Mouse (Mus musculus): ENCODE measurements around the gene Ptgis. TPM values are rescaled to one million over a fixed set of nuclear protein-coding genes. Genes with fewer than 3 reads are reported as not detected.

Gene Ptgis
- polyA plus RNA-seq, 1 experiment from 2014 or later, result 4.9 TPM

DNA sequence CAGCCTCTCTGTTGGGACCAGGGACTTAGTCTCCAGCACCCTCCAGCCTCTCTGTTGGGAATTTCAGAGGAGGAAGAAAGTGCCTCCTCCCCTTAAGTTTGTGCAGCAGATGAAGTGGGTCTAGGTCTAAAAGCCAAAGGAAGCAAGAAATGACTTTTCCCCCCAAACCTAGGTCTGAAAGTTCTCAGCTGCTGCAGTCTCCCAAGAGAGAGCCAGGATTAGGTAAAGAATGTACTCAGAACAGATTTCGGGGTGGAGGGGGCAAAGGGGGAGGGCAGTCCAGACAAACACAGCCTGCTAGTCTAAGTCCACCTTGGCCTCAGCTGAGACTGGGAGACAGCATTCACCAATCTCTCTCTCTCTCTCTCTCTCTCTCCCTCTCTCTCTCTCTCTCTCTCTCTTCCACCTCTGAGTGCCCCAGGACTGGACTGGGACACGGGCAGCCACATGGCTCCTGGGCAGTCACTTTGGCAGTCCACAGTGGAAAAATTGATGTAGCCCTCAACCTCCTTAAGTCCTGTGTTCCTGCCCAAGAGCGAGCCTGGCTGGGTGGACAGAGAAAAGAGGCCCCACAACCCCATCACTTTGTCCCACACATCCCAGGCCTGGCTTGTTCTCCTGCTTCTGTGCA lies 11.8 kb upstream of the Ptgis start:
- no peak overlapping the region for H3K9ac ChIP-seq
- no peak for ATAC-seq (ENCODE audit: low FRiP score)
- H3K36me3 ChIP-seq (replicated peaks; ENCODE audit: control insufficient read depth, insufficient read depth), result no peaks in the 10 kb centered on the region
- no peak overlapping the region for H3K4me3 ChIP-seq (replicated peaks; ENCODE audit: low read length)
- 0 out of 2 replicates have a peak, but pooled peaks cover 8% of the 10 kb centered on the region for H3K4me1 ChIP-seq (replicated peaks; ENCODE audit: control insufficient read depth, insufficient read depth, low read length)
- 58% methylated on average over 3 of the region's 3 CpGs for WGBS
- H3K4me2 ChIP-seq (replicated peaks), result no peak overlapping the region
- no peak for DNase-seq (ENCODE audit: low spot score)
- no peaks in the 10 kb centered on the region for H3K27me3 ChIP-seq (ENCODE audit: control insufficient read depth, insufficient read depth, low read length)
- no peaks in the 10 kb centered on the region for H3K9me3 ChIP-seq (ENCODE audit: control insufficient read depth, low read length)
- H3K27ac ChIP-seq, result no peak overlapping the region

DNA sequence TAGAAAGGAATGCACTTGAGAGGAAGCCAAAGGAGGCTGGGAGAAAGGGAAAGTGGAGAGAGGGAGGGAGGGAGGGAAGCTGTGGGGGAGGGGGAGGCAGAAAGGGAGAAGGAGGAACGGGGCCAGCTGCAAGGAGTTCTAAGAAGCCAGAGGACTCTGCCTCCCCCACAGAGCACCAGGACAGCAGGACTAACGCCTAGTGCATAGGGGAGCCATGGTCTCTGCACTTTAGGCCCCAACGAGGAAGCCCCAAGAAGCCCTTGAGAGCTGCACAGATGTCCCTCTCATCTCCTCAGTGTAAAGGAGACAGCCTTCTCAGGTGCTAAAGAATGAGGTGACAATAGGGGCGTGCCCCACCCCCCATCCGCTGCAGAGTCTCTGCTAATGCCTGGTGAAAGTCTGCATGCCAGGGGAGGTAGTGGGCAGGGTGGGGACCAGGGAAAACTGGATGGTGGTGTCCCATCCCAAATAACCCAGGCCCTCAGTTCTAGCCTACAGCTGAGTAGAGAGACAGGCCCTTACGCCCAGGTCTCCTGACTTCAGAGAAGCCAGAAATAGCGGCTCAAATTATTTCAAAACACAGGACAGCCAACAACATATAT lies 10.4 kb upstream of the Ptgis start:
- Histone ChIP-seq H3K4me1 (replicated peaks; ENCODE audit: control insufficient read depth, insufficient read depth, low read length) (0 out of 2 replicates have a peak, but pooled peaks cover 8% of the 10 kb centered on the region), H3K27ac (no peak overlapping the region), H3K36me3 (replicated peaks; ENCODE audit: control insufficient read depth, insufficient read depth) (no peaks in the 10 kb centered on the region), H3K4me3 (replicated peaks; ENCODE audit: low read length) (no peak overlapping the region), H3K4me2 (replicated peaks) (no peak overlapping the region), H3K9ac (no peak overlapping the region), H3K27me3 (ENCODE audit: control insufficient read depth, insufficient read depth, low read length) (no peaks in the 10 kb centered on the region), H3K9me3 (ENCODE audit: control insufficient read depth, low read length) (no peaks in the 10 kb centered on the region)
- ATAC-seq (ENCODE audit: low FRiP score) (no peak), DNase-seq (ENCODE audit: low spot score) (no peak)
- 39% methylated on average over 7 of the region's 7 CpGs for WGBS

DNA sequence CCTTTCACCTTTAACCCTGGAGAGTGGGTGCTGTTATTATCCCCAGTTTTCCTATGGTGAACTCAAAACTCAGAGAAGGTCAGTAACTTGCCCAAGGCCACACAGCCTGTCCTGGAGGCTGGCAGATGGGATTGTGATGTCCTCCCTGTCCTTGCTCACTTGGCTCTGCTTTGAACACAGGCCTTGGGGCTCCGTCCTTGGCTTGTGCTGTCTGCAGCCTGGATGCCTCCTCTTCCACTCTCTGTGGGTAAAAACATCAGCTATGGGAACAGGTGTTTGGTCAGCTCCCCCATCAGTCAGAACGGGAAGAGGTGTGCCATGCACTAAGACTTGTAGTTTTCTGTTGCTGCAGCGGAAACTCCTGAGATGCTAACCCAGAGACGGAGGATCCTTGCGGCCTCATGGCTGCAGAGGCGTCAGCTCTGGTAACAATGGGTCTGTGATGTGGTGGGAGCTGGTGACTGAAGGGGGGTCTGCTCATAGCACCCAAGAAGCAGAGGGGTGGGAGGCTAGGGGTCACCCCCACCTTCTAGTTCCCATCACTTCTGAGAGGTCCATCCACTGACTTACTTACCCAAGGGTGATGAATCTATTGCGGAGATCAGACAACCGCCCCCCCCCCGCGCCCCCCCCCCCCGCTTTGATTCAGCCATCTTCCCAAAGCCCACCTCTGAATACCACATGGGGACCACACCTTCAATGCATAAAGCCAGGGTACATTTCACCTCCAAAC lies 9.8 kb upstream of the Ptgis start:
- H3K4me2 ChIP-seq (replicated peaks), result no peak overlapping the region
- no peaks in the 10 kb centered on the region for H3K27me3 ChIP-seq (ENCODE audit: control insufficient read depth, insufficient read depth, low read length)
- DNase-seq (ENCODE audit: low spot score), result no peak
- H3K4me3 ChIP-seq (replicated peaks; ENCODE audit: low read length), result no peak overlapping the region
- WGBS, result 44% methylated on average over 11 of the region's 11 CpGs
- H3K4me1 ChIP-seq (replicated peaks; ENCODE audit: control insufficient read depth, insufficient read depth, low read length), result 0 out of 2 replicates have a peak, but pooled peaks cover 8% of the 10 kb centered on the region
- no peak for ATAC-seq (ENCODE audit: low FRiP score)
- H3K9me3 ChIP-seq (ENCODE audit: control insufficient read depth, low read length), result no peaks in the 10 kb centered on the region
- H3K27ac ChIP-seq, result no peak overlapping the region
- no peak overlapping the region for H3K9ac ChIP-seq
- no peaks in the 10 kb centered on the region for H3K36me3 ChIP-seq (replicated peaks; ENCODE audit: control insufficient read depth, insufficient read depth)

DNA sequence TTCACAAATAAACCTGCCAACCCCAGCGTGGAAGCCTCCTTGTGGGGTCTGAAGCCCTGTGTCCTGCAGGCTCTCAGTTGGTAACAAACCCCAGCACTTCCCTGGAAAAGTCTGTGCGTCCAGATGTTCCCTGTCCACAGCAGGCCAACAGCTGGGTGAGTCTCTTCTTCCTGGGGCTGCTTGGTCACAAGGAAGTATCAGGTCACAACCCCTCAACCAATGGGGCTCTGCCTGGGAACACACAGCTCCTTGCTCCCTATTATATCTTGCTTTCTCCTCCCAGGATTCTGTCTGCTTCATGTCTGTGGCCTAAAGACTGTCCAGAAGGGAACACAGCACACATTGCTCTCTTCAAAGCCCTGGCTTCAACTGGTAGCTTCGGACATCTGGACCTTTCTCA lies 9.2 kb upstream of the Ptgis start:
- Histone ChIP-seq H3K4me1 (replicated peaks; ENCODE audit: control insufficient read depth, insufficient read depth, low read length) (0 out of 2 replicates have a peak, but pooled peaks cover 8% of the 10 kb centered on the region), H3K9me3 (ENCODE audit: control insufficient read depth, low read length) (0 out of 2 replicates have a peak, but pooled peaks cover 4% of the 10 kb centered on the region), H3K27ac (no peak overlapping the region), H3K9ac (no peak overlapping the region), H3K4me3 (replicated peaks; ENCODE audit: low read length) (no peak overlapping the region), H3K27me3 (ENCODE audit: control insufficient read depth, insufficient read depth, low read length) (no peaks in the 10 kb centered on the region), H3K36me3 (replicated peaks; ENCODE audit: control insufficient read depth, insufficient read depth) (no peaks in the 10 kb centered on the region), H3K4me2 (replicated peaks) (no peak overlapping the region)
- 73% methylated on average over 3 of the region's 3 CpGs for WGBS
- ATAC-seq (ENCODE audit: low FRiP score), result no peak
- DNase-seq (ENCODE audit: low spot score), result no peak

DNA sequence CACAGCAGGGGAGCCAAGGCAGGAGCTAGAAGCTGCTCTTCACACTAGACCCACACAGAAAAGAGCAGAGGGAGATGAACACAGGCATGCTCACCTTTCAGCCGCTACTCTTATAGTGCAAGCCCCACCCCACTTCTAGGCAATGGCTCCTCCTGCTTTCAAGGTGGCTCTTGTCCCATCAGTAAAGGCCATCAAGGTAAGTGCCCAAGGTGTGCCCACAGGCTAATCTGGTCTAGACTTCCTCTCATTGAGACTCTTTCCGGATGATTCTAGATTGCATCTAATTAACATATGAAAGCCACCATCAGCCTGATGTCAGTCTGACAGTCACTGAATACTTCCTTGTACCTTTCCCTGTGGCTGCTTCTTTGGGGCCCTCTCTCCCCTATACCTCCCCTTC lies 7.4 kb upstream of the Ptgis start:
- 0 out of 2 replicates have a peak, but pooled peaks cover 4% of the 10 kb centered on the region for H3K9me3 ChIP-seq (ENCODE audit: control insufficient read depth, low read length)

DNA sequence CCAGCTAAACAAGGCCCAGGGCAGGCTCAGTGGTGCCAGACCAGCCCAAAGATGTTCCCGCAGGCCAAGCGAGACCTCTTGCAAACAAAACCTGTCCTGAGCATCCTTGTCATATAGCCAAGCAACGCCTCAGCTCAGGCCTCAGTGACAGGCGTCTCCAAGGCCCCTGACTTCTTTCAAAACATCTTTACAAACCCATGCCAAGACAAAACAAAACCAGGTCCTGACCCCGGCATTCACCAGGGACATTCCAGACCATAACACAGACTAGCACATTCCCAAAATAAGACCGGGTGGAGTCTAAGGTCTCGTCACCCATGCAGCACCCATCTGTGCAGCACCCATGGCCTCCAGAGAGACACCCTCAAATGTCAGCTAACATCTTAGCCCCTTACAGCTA lies 6.3 kb upstream of the Ptgis start:
- H3K9ac ChIP-seq, result no peak overlapping the region
- ATAC-seq (ENCODE audit: low FRiP score), result no peak
- no peaks in the 10 kb centered on the region for H3K27me3 ChIP-seq (ENCODE audit: control insufficient read depth, insufficient read depth, low read length)
- H3K4me3 ChIP-seq (replicated peaks; ENCODE audit: low read length), result no peak overlapping the region
- WGBS, result 60% methylated on average over 7 of the region's 7 CpGs
- no peak overlapping the region for H3K4me2 ChIP-seq (replicated peaks)
- DNase-seq (ENCODE audit: low spot score), result no peak
- H3K27ac ChIP-seq, result no peak overlapping the region
- 0 out of 2 replicates have a peak, but pooled peaks cover 4% of the 10 kb centered on the region for H3K9me3 ChIP-seq (ENCODE audit: control insufficient read depth, low read length)
- no peaks in the 10 kb centered on the region for H3K36me3 ChIP-seq (replicated peaks; ENCODE audit: control insufficient read depth, insufficient read depth)
- no peaks in the 10 kb centered on the region for H3K4me1 ChIP-seq (replicated peaks; ENCODE audit: control insufficient read depth, insufficient read depth, low read length)

More for the DNA sequence above, 7.4 kb upstream of the Ptgis start:
- H3K36me3 ChIP-seq (replicated peaks; ENCODE audit: control insufficient read depth, insufficient read depth), result no peaks in the 10 kb centered on the region
- ATAC-seq (ENCODE audit: low FRiP score), result no peak
- 42% methylated on average over 2 of the region's 2 CpGs for WGBS
- DNase-seq (ENCODE audit: low spot score), result no peak
- no peak overlapping the region for H3K27ac ChIP-seq
- H3K9ac ChIP-seq, result no peak overlapping the region
- no peak overlapping the region for H3K4me3 ChIP-seq (replicated peaks; ENCODE audit: low read length)
- 0 out of 2 replicates have a peak, but pooled peaks cover 7% of the 10 kb centered on the region for H3K4me1 ChIP-seq (replicated peaks; ENCODE audit: control insufficient read depth, insufficient read depth, low read length)
- no peaks in the 10 kb centered on the region for H3K27me3 ChIP-seq (ENCODE audit: control insufficient read depth, insufficient read depth, low read length)
- no peak overlapping the region for H3K4me2 ChIP-seq (replicated peaks)

DNA sequence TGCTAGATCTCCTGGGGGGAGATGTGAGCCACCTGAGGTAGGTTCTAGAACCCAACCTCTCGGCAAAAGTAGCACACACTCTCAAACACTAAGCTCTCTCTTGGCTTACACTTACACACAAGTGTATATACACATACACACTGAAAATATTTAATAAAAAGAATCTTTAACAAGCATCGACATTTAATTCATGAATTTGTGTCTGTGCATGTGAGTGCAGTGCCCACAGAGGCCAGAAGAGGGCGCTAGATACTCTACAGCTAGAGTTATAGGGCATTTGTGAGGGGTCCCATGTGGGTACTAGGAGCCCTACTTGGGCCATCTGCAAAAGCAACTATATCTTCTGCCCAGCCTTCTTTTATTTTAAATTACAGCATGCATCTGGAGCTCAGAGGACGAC lies 4.5 kb upstream of the Ptgis start:
- Histone ChIP-seq H3K4me3 (replicated peaks; ENCODE audit: low read length) (no peak overlapping the region), H3K4me2 (replicated peaks) (no peak overlapping the region), H3K27ac (no peak overlapping the region), H3K27me3 (ENCODE audit: control insufficient read depth, insufficient read depth, low read length) (peaks cover 5% of the 10 kb centered on the region; the same call in 1 of the 2 replicates), H3K9me3 (ENCODE audit: control insufficient read depth, low read length) (0 out of 2 replicates have a peak, but pooled peaks cover 4% of the 10 kb centered on the region), H3K4me1 (replicated peaks; ENCODE audit: control insufficient read depth, insufficient read depth, low read length) (peaks cover 8% of the 10 kb centered on the region), H3K36me3 (replicated peaks; ENCODE audit: control insufficient read depth, insufficient read depth) (no peaks in the 10 kb centered on the region), H3K9ac (no peak overlapping the region)
- 78% methylated on average over 4 of the region's 4 CpGs for WGBS
- DNase-seq (ENCODE audit: low spot score) (no peak), ATAC-seq (ENCODE audit: low FRiP score) (no peak)

DNA sequence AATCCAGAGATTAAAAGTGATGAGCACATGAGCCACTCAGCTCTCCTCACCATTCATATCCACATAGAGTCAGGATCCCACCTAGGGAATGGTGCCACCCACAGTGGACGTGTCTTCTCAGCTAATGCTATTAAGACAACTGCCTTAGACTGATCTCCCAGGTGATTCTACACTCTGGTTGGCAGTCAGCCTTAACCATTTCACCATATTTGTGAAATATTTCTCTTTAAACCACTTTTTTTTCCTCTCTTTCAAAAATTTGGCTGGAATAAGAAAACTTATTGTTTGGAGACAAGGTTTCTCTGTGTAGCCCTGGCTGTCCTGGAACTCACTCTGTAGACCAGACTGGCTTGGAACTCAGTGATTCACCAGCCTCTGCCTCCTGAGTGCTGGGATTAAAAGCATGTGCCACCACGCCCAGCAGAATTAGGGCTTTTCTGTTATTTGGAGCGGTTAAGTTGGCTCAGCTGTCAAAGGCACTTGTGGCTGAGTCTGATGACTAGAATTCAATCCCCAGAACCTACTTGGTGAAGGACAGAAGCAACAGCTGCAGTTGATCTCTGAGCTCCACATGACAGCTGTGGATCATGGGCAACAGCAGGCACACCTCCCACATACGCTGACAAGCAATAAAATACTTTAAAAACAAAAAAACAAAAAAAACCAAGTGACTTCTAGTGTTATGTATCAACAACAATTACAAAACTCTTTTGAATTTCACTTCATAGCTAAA lies 3.6 kb upstream of the Ptgis start:
- 96% methylated on average over 4 of the region's 4 CpGs for WGBS
- Histone ChIP-seq H3K4me2 (replicated peaks) (no peak overlapping the region), H3K9me3 (ENCODE audit: control insufficient read depth, low read length) (0 out of 2 replicates have a peak, but pooled peaks cover 4% of the 10 kb centered on the region), H3K27me3 (ENCODE audit: control insufficient read depth, insufficient read depth, low read length) (peaks cover 13% of the 10 kb centered on the region), H3K9ac (no peak overlapping the region), H3K4me3 (replicated peaks; ENCODE audit: low read length) (no peak overlapping the region), H3K27ac (no peak overlapping the region), H3K36me3 (replicated peaks; ENCODE audit: control insufficient read depth, insufficient read depth) (no peaks in the 10 kb centered on the region), H3K4me1 (replicated peaks; ENCODE audit: control insufficient read depth, insufficient read depth, low read length) (peaks cover 9% of the 10 kb centered on the region)
- ATAC-seq (ENCODE audit: low FRiP score) (no peak), DNase-seq (ENCODE audit: low spot score) (no peak)

DNA sequence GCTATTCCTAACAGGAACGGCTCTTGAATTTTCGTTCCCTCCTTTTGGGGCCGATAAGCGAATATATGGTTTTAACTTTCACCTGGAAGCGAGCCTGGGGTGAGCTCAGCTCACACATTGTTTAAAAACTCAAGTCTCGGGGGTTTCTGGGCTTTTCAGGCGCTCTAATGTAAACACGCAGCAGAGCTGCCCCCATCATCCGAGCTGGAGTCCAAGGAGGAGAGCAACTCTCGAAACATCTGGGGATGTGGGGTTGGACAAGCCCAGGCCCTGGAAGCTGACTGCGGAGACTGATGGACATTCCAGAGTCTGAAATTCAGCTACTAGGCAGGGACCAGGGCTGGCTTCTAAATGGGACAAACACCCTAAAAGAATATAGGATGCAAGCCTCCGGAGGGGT lies 1.1 kb downstream of the Ptgis start:
- Histone ChIP-seq H3K27ac (no peak overlapping the region), H3K4me2 (replicated peaks) (no peak overlapping the region), H3K4me3 (replicated peaks; ENCODE audit: low read length) (no peak overlapping the region), H3K4me1 (replicated peaks; ENCODE audit: control insufficient read depth, insufficient read depth, low read length) (peaks cover 9% of the 10 kb centered on the region), H3K27me3 (ENCODE audit: control insufficient read depth, insufficient read depth, low read length) (peaks cover 20% of the 10 kb centered on the region), H3K36me3 (replicated peaks; ENCODE audit: control insufficient read depth, insufficient read depth) (no peaks in the 10 kb centered on the region), H3K9me3 (ENCODE audit: control insufficient read depth, low read length) (no peaks in the 10 kb centered on the region), H3K9ac (no peak overlapping the region)
- no peak for ATAC-seq (ENCODE audit: low FRiP score)
- DNase-seq (ENCODE audit: low spot score), result no peak
- 33% methylated on average over 12 of the region's 12 CpGs for WGBS
